Mouse (Mus musculus): Measurements from ENCODE around the gene Slc48a1. TPM values are rescaled to one million over a fixed set of nuclear protein-coding genes. Genes with fewer than 3 reads are reported as not detected.

Slc48a1 gene
- polyA plus RNA-seq, 1 experiment from 2014 or later: 36.7 TPM

- no peak overlapping the region for H3K4me2 ChIP-seq (replicated peaks; ENCODE audit: low read depth)
- 71% methylated on average over 5 of the region's 5 CpGs for WGBS
- no peak for ATAC-seq (ENCODE audit: low FRiP score, low TSS enrichment)
Measured at GRCm38 (mm10) chr15:97826588-97827261, 48.4 kb downstream of the Slc48a1 start.

GRCm38 (mm10) chr15:97827401-97827800 is 49.1 kb downstream of the Slc48a1 start:
- TF ChIP-seq CTCF (IDR thresholded peaks at IDR 0.05; ENCODE audit: low read depth): no peak
- TF ChIP-seq EP300 (optimal IDR thresholded peaks at IDR 0.05): no peak
- Histone ChIP-seq H3K36me3 (ENCODE audit: control insufficient read depth, insufficient read depth, low read length) (no peaks in the 10 kb centered on the region), H3K9me3 (ENCODE audit: control insufficient read depth, low read length) (no peaks in the 10 kb centered on the region), H3K27ac (replicated peaks) (no peak overlapping the region), H3K9ac (ENCODE audit: low read length) (no peak overlapping the region), H3K4me2 (replicated peaks; ENCODE audit: low read depth) (no peak overlapping the region), H3K4me1 (replicated peaks; ENCODE audit: control insufficient read depth, insufficient read depth) (peaks cover 26% of the 10 kb centered on the region), H3K27me3 (ENCODE audit: control insufficient read depth, insufficient read depth, low read length) (no peaks in the 10 kb centered on the region), H3K4me3 (ENCODE audit: low read depth, low read length) (no peak overlapping the region)
- 75% methylated on average over 8 of the region's 8 CpGs for WGBS
- DNase-seq (ENCODE audit: low spot score): no peak
- ATAC-seq (ENCODE audit: low FRiP score, low TSS enrichment): no peak

More at GRCm38 (mm10) chr15:97826588-97827261, 48.4 kb downstream of the Slc48a1 start:
- Histone ChIP-seq H3K27me3 (ENCODE audit: control insufficient read depth, insufficient read depth, low read length) (no peaks in the 10 kb centered on the region), H3K27ac (replicated peaks) (no peak overlapping the region), H3K36me3 (ENCODE audit: control insufficient read depth, insufficient read depth, low read length) (no peaks in the 10 kb centered on the region), H3K9ac (ENCODE audit: low read length) (no peak overlapping the region), H3K9me3 (ENCODE audit: control insufficient read depth, low read length) (no peaks in the 10 kb centered on the region), H3K4me1 (replicated peaks; ENCODE audit: control insufficient read depth, insufficient read depth) (peaks cover 29% of the 10 kb centered on the region), H3K4me3 (ENCODE audit: low read depth, low read length) (no peak overlapping the region)
- TF ChIP-seq CTCF (IDR thresholded peaks at IDR 0.05; ENCODE audit: low read depth): no peak
- no peak for TF ChIP-seq EP300 (optimal IDR thresholded peaks at IDR 0.05)
- no peak for DNase-seq (ENCODE audit: low spot score)

- peaks cover 19% of the 10 kb centered on the region for H3K4me1 ChIP-seq (replicated peaks; ENCODE audit: control insufficient read depth, insufficient read depth)
- H3K9me3 ChIP-seq (ENCODE audit: control insufficient read depth, low read length): no peaks in the 10 kb centered on the region
- H3K27ac ChIP-seq (replicated peaks): peak overlapping the region; percentile 41
- no peaks in the 10 kb centered on the region for H3K36me3 ChIP-seq (ENCODE audit: control insufficient read depth, insufficient read depth, low read length)
- no peaks in the 10 kb centered on the region for H3K27me3 ChIP-seq (ENCODE audit: control insufficient read depth, insufficient read depth, low read length)
- peak overlapping the region; percentile 6; the same call in 1 of the 2 replicates for H3K4me2 ChIP-seq (replicated peaks; ENCODE audit: low read depth)
- no peak overlapping the region for H3K4me3 ChIP-seq (ENCODE audit: low read depth, low read length)
- TF ChIP-seq CTCF (IDR thresholded peaks at IDR 0.05; ENCODE audit: low read depth) (no peak), EP300 (optimal IDR thresholded peaks at IDR 0.05) (no peak)
- WGBS: 50% methylated on average over 6 of the region's 6 CpGs
- no peak for DNase-seq (ENCODE audit: low spot score)
- no peak for ATAC-seq (ENCODE audit: low FRiP score, low TSS enrichment)
- no peak overlapping the region for H3K9ac ChIP-seq (ENCODE audit: low read length)
Measured at GRCm38 (mm10) chr15:97828221-97828842, 50.0 kb downstream of the Slc48a1 start.

- Histone ChIP-seq H3K9ac (ENCODE audit: low read length) (no peak overlapping the region), H3K4me1 (replicated peaks; ENCODE audit: control insufficient read depth, insufficient read depth) (peaks cover 16% of the 10 kb centered on the region)
- WGBS: 57% methylated on average over 5 of the region's 5 CpGs
Measured at GRCm38 (mm10) chr15:97828901-97829338, 50.6 kb downstream of the Slc48a1 start.

GRCm38 (mm10) chr15:97829432-97829831 is 51.1 kb downstream of the Slc48a1 start:
- no peaks in the 10 kb centered on the region for H3K27me3 ChIP-seq (ENCODE audit: control insufficient read depth, insufficient read depth, low read length)
- peaks cover 11% of the 10 kb centered on the region for H3K4me1 ChIP-seq (replicated peaks; ENCODE audit: control insufficient read depth, insufficient read depth)
- DNase-seq (ENCODE audit: low spot score): no peak
- no peak overlapping the region for H3K4me3 ChIP-seq (ENCODE audit: low read depth, low read length)
- WGBS: 61% methylated on average over 2 of the region's 2 CpGs
- H3K36me3 ChIP-seq (ENCODE audit: control insufficient read depth, insufficient read depth, low read length): no peaks in the 10 kb centered on the region
- no peaks in the 10 kb centered on the region for H3K9me3 ChIP-seq (ENCODE audit: control insufficient read depth, low read length)
- no peak for TF ChIP-seq CTCF (IDR thresholded peaks at IDR 0.05; ENCODE audit: low read depth)
- H3K4me2 ChIP-seq (replicated peaks; ENCODE audit: low read depth): peak overlapping the region; percentile 71
- peak overlapping the region; percentile 14; the same call in 1 of the 2 replicates for H3K9ac ChIP-seq (ENCODE audit: low read length)
- no peak for ATAC-seq (ENCODE audit: low FRiP score, low TSS enrichment)
- H3K27ac ChIP-seq (replicated peaks): no peak overlapping the region; the same call in 1 of the 2 replicates

More at GRCm38 (mm10) chr15:97828901-97829338, 50.6 kb downstream of the Slc48a1 start:
- TF ChIP-seq EP300 (optimal IDR thresholded peaks at IDR 0.05) (no peak), CTCF (IDR thresholded peaks at IDR 0.05; ENCODE audit: low read depth) (peak; percentile 51; the same call in 1 of the 2 replicates)
- peak overlapping the region; percentile 41; the same call in 1 of the 2 replicates for H3K27ac ChIP-seq (replicated peaks)
- H3K27me3 ChIP-seq (ENCODE audit: control insufficient read depth, insufficient read depth, low read length): no peaks in the 10 kb centered on the region
- H3K4me2 ChIP-seq (replicated peaks; ENCODE audit: low read depth): peak overlapping the region; percentile 6; the same call in 1 of the 2 replicates
- H3K4me3 ChIP-seq (ENCODE audit: low read depth, low read length): no peak overlapping the region
- DNase-seq (ENCODE audit: low spot score) (no peak), ATAC-seq (ENCODE audit: low FRiP score, low TSS enrichment) (no peak)
- no peaks in the 10 kb centered on the region for H3K36me3 ChIP-seq (ENCODE audit: control insufficient read depth, insufficient read depth, low read length)
- no peaks in the 10 kb centered on the region for H3K9me3 ChIP-seq (ENCODE audit: control insufficient read depth, low read length)
